Mouse (Mus musculus): Measurements from ENCODE around the gene Acad11. TPM values are rescaled to one million over a fixed set of nuclear protein-coding genes. Genes with fewer than 3 reads are reported as not detected.

Acad11 gene
- polyA plus RNA-seq, 1 experiment, result 6.2 TPM

DNA sequence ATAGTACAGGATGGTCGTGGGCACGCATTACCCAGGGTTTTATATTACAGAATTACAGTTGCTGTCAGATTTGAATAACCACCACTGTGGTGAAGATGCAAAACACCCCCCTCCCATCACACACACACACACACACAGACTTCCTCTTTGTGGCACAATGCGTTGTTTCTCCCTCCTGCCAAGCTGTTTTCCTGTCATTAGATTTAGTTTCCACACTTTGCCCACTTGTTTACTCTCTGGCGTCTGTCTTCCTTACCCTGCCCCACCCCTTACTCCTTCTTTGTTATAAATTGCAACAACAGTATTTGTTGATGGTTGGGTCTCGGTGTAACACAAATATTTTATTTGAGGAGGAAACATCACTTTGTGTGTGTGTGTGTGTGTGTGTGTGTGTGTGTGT is 35.1 kb downstream of the Acad11 start:
- H3K4me2 ChIP-seq (ENCODE audit: low read depth), result no peak overlapping the region
- H3K4me3 ChIP-seq, result no peak overlapping the region
- H3K36me3 ChIP-seq (ENCODE audit: control insufficient read depth, insufficient read depth), result no peaks in the 10 kb centered on the region
- H3K27me3 ChIP-seq (ENCODE audit: control insufficient read depth, insufficient read depth, insufficient read length), result no peaks in the 10 kb centered on the region
- TF ChIP-seq POLR2A (IDR thresholded peaks at IDR 0.05; ENCODE audit: insufficient read length, low read depth) (no peak), E2F4 (IDR thresholded peaks at IDR 0.05; ENCODE audit: insufficient read depth) (no peak)
- H3K79me2 ChIP-seq (ENCODE audit: control insufficient read depth, insufficient read depth), result no peaks in the 10 kb centered on the region
- H3ac ChIP-seq (ENCODE audit: control insufficient read depth, insufficient read length), result no peak overlapping the region

- Histone ChIP-seq H3K4me3 (no peak overlapping the region), H3K36me3 (ENCODE audit: control insufficient read depth, insufficient read depth) (no peaks in the 10 kb centered on the region), H3K27me3 (ENCODE audit: control insufficient read depth, insufficient read depth, insufficient read length) (no peaks in the 10 kb centered on the region), H3K4me2 (ENCODE audit: low read depth) (no peak overlapping the region), H3K79me2 (ENCODE audit: control insufficient read depth, insufficient read depth) (no peaks in the 10 kb centered on the region), H3ac (ENCODE audit: control insufficient read depth, insufficient read length) (no peak overlapping the region)
- no peak for TF ChIP-seq MYOG (IDR thresholded peaks at IDR 0.05; ENCODE audit: control insufficient read depth in 1 of 3, insufficient read depth in 1 of 3, insufficient read length in 2 of 3, low read depth in 2 of 3)
- no peak for TF ChIP-seq CEBPB (IDR thresholded peaks at IDR 0.05; ENCODE audit: insufficient read depth, poor library complexity, severe bottlenecking)
- no peak for TF ChIP-seq MYOD1 (IDR thresholded peaks at IDR 0.05; ENCODE audit: control insufficient read depth in 1 of 3, insufficient read length in 2 of 3, low read depth in 2 of 3)
- TF ChIP-seq E2F4 (IDR thresholded peaks at IDR 0.05; ENCODE audit: insufficient read depth), result no peak
- TF ChIP-seq TCF12 (IDR thresholded peaks at IDR 0.05; ENCODE audit: insufficient read depth, poor library complexity, severe bottlenecking), result no peak
- TF ChIP-seq SRF (IDR thresholded peaks at IDR 0.05; ENCODE audit: control insufficient read depth, insufficient read length, low read depth), result no peak
- TF ChIP-seq MAX (IDR thresholded peaks at IDR 0.05; ENCODE audit: low read depth), result no peak
- no peak for TF ChIP-seq POLR2A (IDR thresholded peaks at IDR 0.05; ENCODE audit: insufficient read length, low read depth)
- no peak for TF ChIP-seq REST (IDR thresholded peaks at IDR 0.05; ENCODE audit: insufficient read depth, insufficient read length)
- no peak for TF ChIP-seq TCF3 (IDR thresholded peaks at IDR 0.05; ENCODE audit: insufficient read length, low read depth)
- no peak for TF ChIP-seq USF1 (IDR thresholded peaks at IDR 0.05; ENCODE audit: low read depth)
- no peak for TF ChIP-seq POLR2AphosphoS2 (IDR thresholded peaks at IDR 0.05; ENCODE audit: insufficient read length, low read depth)
Measured at GRCm38 (mm10) chr9:104099060-104099459, 35.9 kb downstream of the Acad11 start.

DNA sequence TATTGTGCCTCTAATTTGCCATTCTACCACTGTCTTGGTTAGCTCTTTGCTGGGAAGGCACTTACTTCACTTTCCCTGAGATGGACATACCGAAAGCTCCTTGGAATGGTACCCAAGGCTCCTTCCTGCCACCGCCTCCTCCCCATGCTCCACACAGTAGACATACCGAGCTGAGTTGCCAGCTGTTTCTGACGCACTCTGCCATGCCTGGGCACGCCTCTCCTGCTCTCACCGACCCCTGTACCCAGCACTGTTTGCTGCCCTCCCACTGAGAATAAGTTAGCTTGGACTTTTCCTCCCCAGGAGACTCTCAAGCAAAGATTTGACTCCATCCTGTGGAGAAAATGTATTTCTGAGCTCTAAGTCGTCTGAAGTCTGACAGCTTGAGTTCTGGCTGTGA is 37.6 kb downstream of the Acad11 start:
- H3K79me2 ChIP-seq (ENCODE audit: control insufficient read depth, insufficient read depth), result no peaks in the 10 kb centered on the region
- H3K4me3 ChIP-seq, result no peak overlapping the region
- no peak overlapping the region for H3ac ChIP-seq (ENCODE audit: control insufficient read depth, insufficient read length)
- no peak for TF ChIP-seq E2F4 (IDR thresholded peaks at IDR 0.05; ENCODE audit: insufficient read depth)
- H3K4me2 ChIP-seq (ENCODE audit: low read depth), result no peak overlapping the region
- no peaks in the 10 kb centered on the region for H3K27me3 ChIP-seq (ENCODE audit: control insufficient read depth, insufficient read depth, insufficient read length)
- no peaks in the 10 kb centered on the region for H3K36me3 ChIP-seq (ENCODE audit: control insufficient read depth, insufficient read depth)

DNA sequence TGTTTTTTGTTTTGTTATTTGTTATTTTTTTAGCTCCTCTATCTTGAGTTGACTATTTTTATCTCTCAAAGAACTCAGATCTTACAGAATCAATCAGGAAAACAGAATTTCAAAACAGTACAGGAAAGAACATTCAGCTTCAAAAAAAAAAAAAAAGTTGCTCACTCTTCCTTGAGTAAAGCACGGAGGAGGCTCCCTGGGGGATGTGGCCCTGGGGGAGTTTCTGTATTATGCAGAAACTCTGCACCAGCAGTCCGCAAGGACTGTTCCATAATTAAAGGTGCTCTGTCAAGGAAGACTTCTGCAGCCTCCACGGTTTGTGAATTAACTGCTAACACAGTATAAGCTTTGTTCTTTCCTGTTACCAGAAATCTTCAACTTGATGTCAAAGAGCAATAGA is 38.3 kb downstream of the Acad11 start:
- H3K36me3 ChIP-seq (ENCODE audit: control insufficient read depth, insufficient read depth), result no peaks in the 10 kb centered on the region
- no peaks in the 10 kb centered on the region for H3K79me2 ChIP-seq (ENCODE audit: control insufficient read depth, insufficient read depth)
- no peak overlapping the region for H3K4me2 ChIP-seq (ENCODE audit: low read depth)
- no peak overlapping the region for H3K4me3 ChIP-seq
- no peak for TF ChIP-seq REST (IDR thresholded peaks at IDR 0.05; ENCODE audit: insufficient read depth, insufficient read length)
- no peak for TF ChIP-seq USF1 (IDR thresholded peaks at IDR 0.05; ENCODE audit: low read depth)
- no peak for TF ChIP-seq POLR2AphosphoS2 (IDR thresholded peaks at IDR 0.05; ENCODE audit: insufficient read length, low read depth)
- no peak for TF ChIP-seq MYOD1 (IDR thresholded peaks at IDR 0.05; ENCODE audit: control insufficient read depth in 1 of 3, insufficient read length in 2 of 3, low read depth in 2 of 3)
- TF ChIP-seq TCF3 (IDR thresholded peaks at IDR 0.05; ENCODE audit: insufficient read length, low read depth), result no peak
- no peak for TF ChIP-seq POLR2A (IDR thresholded peaks at IDR 0.05; ENCODE audit: insufficient read length, low read depth)
- TF ChIP-seq E2F4 (IDR thresholded peaks at IDR 0.05; ENCODE audit: insufficient read depth), result no peak
- no peak for TF ChIP-seq SRF (IDR thresholded peaks at IDR 0.05; ENCODE audit: control insufficient read depth, insufficient read length, low read depth)
- no peak for TF ChIP-seq MYOG (IDR thresholded peaks at IDR 0.05; ENCODE audit: control insufficient read depth in 1 of 3, insufficient read depth in 1 of 3, insufficient read length in 2 of 3, low read depth in 2 of 3)
- no peak for TF ChIP-seq TCF12 (IDR thresholded peaks at IDR 0.05; ENCODE audit: insufficient read depth, poor library complexity, severe bottlenecking)
- no peak for TF ChIP-seq CEBPB (IDR thresholded peaks at IDR 0.05; ENCODE audit: insufficient read depth, poor library complexity, severe bottlenecking)
- H3ac ChIP-seq (ENCODE audit: control insufficient read depth, insufficient read length), result no peak overlapping the region
- no peaks in the 10 kb centered on the region for H3K27me3 ChIP-seq (ENCODE audit: control insufficient read depth, insufficient read depth, insufficient read length)

DNA sequence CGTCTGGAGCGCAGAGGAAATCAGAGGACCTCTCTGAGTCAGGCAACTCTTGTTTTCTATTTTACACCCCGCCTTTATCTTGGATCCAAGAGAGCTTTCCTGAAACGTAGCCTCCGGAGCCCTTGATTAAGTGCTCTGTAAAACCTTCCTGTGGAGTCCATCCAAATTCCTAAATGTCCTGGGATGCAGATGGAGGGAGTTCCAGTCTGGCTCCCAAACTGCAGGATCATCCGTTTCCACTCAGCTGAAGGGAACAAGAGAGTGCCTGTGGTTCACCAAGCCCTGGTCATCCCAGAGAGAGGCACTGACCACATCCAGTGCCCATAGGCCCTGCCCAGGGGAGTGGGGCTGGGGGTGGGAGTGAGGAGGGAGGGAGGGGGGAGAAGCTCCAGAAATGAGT is 39.1 kb downstream of the Acad11 start:
- no peaks in the 10 kb centered on the region for H3K36me3 ChIP-seq (ENCODE audit: control insufficient read depth, insufficient read depth)
- no peaks in the 10 kb centered on the region for H3K79me2 ChIP-seq (ENCODE audit: control insufficient read depth, insufficient read depth)
- no peaks in the 10 kb centered on the region for H3K27me3 ChIP-seq (ENCODE audit: control insufficient read depth, insufficient read depth, insufficient read length)
- no peak overlapping the region for H3K4me2 ChIP-seq (ENCODE audit: low read depth)
- no peak overlapping the region for H3K4me3 ChIP-seq
- TF ChIP-seq REST (IDR thresholded peaks at IDR 0.05; ENCODE audit: insufficient read depth, insufficient read length) (no peak), MAX (IDR thresholded peaks at IDR 0.05; ENCODE audit: low read depth) (no peak), SRF (IDR thresholded peaks at IDR 0.05; ENCODE audit: control insufficient read depth, insufficient read length, low read depth) (no peak), POLR2AphosphoS2 (IDR thresholded peaks at IDR 0.05; ENCODE audit: insufficient read length, low read depth) (no peak), CEBPB (IDR thresholded peaks at IDR 0.05; ENCODE audit: insufficient read depth, poor library complexity, severe bottlenecking) (no peak), TCF3 (IDR thresholded peaks at IDR 0.05; ENCODE audit: insufficient read length, low read depth) (no peak)
- H3ac ChIP-seq (ENCODE audit: control insufficient read depth, insufficient read length), result no peak overlapping the region
